Mouse (Mus musculus): ENCODE measurements around the gene Frmpd4. TPM values are rescaled to one million over a fixed set of nuclear protein-coding genes. Genes with fewer than 3 reads are reported as not detected.

Frmpd4 gene
- 10 to 100 TPM; 57.0 to 58.7 TPM for total RNA-seq (2021)
- long read RNA-seq, full-length matches to known transcripts = 9 of 23 reads
- long read RNA-seq, partial matches to known transcripts = 6 of 23 reads
- long read RNA-seq, other reads (novel, unspliced or antisense) = 8 of 23 reads

DNA sequence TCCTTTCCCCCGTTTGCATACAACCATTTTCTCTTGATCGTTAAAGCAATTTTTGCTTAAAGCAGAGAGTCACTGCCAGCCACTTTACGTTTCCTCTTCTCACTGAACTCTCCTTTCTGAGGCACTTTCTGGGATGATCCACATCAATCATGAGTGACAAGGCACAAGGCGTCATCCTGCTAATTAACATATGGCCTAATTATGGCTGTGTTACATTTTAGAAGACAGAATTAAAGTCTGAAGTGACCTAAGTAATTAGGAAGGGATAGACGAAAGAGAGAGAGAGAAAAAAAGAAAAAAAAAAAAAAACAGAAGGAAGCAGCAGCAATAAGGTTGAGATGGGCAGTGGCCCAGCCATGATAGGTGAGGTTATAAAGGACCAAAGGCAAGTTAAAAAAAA is at the start of gene Frmpd4:
Gene Frmpd4 (minus strand): TSS at position 101 of the 400 bp plus-strand sequence.
- no peak for DNase-seq (ENCODE audit: low spot score in 2 of 2)

DNA sequence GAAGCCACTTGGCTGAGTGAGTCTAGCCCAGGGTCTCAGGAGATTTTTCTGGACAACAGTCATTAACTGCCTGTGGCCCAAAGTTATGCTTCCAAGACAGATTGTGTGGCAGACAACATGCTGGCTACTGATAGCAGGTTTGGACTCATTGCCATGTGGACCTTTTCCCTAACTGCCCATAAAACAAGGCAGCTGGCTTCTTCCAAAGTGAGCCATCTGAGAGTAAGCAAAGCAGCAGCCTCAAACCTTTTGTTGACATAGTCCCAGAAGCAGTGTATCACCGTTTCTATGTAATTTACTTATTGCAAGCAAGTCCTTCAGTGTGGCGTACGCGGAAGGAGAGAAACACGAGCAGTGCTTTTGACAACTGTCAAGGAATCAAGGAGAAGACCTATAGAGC is 18.2 kb upstream of the Frmpd4 start:
- DNase-seq (ENCODE audit: low spot score in 2 of 2) = no peak

DNA sequence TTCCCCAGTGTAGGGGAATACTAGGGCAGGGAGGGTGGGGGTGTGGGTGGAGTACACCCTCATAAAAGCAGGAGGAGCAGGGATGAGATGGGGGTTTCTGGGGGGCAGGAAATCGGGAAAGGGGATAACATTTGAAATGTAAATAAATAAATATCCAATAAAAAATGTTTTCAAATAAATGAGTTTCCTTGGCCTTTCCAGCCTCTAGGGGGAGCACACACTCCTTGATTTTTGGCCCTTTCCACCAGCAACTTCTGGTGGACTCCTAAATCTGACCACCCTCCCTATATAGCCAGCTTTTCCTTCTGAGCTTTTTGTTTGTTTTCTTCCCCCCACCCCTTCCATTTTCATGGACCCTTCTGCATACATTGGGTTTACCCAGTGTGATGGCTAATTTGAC is 7.3 kb upstream of the Frmpd4 start:
- DNase-seq (ENCODE audit: low spot score in 2 of 2) = no peak

DNA sequence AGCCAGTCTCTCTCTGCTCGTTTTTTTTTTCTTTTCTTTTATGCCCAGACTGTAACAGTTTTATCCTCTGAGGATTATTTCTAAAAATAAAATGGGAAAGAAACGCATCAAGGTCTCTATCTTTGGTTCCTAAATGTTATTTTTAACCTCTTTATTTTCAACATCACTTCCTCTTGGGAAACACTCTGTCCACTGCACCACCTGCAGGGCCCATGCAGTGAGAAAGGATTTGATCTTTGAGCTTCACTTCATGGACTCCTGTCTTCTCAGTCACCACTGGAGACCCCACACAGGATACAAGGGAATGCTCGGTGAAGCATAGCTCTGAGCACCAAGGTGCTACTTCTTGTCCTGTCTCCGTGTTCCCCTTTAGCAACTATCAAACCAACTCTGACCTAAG is 5.2 kb downstream of the Frmpd4 start:
- DNase-seq (ENCODE audit: low spot score in 2 of 2) = no peak

GRCm38 (mm10) chrX:168569231-168569630 is 7.8 kb downstream of the Frmpd4 start:
- DNase-seq (ENCODE audit: low spot score in 2 of 2) = peak in 1 of 2 experiments; percentile 19

GRCm38 (mm10) chrX:168505254-168505653 is 71.8 kb downstream of the Frmpd4 start:
- no peak for DNase-seq (ENCODE audit: low spot score in 2 of 2)

GRCm38 (mm10) chrX:168455233-168455632 is 121.8 kb downstream of the Frmpd4 start:
- no peak for DNase-seq (ENCODE audit: low spot score in 2 of 2)

- no peak for DNase-seq (ENCODE audit: low spot score in 2 of 2)
These were observed 145.8 kb downstream of the Frmpd4 start for GRCm38 (mm10) chrX:168431206-168431605.

- peak; percentile 62 to 70 for DNase-seq (ENCODE audit: low spot score in 2 of 2)
These were observed 147.2 kb downstream of the Frmpd4 start for GRCm38 (mm10) chrX:168429814-168430213.

DNA sequence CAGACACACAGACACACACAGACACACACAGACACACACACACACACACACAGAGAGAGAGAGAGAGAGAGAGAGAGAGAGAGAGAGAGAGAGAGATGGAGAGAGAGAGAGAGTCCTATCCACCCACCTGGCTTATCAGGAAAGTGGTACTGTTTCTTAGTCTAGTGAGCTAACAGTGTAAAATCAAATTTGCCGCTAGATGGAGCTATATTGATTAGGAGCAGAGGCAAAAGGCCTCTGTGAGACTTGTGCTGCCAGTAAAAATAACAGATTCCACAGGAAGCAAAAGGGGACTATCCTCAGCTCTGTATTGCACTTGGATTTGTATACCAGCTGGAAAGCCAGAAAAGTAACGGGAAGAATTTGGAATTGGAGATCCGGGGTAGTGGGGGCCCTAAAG is 161.6 kb downstream of the Frmpd4 start:
- DNase-seq (ENCODE audit: low spot score in 2 of 2) = peak in 1 of 2 experiments; percentile 62

DNA sequence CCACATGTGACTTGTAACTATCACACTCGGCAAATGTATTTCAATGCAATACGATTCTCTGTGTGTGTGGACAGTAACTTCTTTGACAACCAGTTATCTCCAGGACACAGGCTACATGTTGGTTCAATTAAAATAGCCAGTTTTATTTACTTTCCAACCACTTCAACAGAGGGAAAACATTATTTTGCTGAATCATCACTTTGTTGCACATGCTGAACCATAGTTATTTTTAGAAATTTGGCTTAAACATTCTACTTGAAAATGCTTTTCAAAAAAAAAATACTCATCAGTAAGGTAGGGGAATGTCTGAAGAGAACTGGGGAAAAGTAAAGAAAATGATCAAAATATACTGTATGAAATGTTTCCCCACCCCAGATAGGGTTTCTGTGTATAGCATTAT is 173.5 kb downstream of the Frmpd4 start:
- no peak for DNase-seq (ENCODE audit: low spot score in 2 of 2)

DNA sequence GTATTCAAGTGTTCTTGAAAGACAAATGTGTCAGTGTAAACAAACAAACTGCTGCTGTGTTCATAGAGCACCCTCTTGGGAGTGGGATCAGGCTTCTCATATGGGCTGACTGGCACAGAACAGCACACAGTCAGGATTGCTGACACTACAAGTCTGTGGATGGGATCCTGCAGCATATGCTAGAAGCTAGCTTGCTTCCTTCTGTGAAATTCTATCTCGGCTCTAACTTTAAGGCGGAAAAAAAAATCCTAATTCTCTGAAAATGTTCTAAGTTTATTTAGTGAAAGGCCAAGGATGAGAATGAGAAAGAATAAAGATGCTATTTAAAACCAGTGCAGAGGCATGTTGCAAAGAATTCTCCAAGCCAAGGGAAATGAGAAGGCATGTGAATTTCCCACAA is 226.6 kb downstream of the Frmpd4 start:
- DNase-seq (ENCODE audit: low spot score in 2 of 2) = peak; percentile 3 to 11

GRCm38 (mm10) chrX:168349320-168350225 is 227.5 kb downstream of the Frmpd4 start:
- DNase-seq (ENCODE audit: low spot score in 2 of 2) = no peak

DNA sequence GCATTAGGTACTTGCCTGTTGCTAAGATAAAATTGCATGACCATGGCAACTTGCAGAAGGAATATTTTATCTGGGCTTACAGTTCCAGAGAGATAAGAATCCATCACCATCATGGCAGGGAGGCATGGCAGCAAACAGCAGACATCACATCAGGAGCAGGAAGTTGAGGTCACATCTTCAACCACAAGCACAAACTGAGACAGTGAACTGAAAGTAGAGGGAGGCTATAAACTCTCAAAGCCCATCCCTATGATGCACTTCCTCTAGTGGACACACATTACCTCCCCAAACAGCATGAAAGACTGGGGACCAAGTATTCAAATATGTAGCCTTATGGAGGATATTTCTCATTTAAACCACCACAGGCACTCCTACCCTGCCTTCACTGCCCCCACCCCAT is 238.8 kb downstream of the Frmpd4 start:
- no peak for DNase-seq (ENCODE audit: low spot score in 2 of 2)

DNA sequence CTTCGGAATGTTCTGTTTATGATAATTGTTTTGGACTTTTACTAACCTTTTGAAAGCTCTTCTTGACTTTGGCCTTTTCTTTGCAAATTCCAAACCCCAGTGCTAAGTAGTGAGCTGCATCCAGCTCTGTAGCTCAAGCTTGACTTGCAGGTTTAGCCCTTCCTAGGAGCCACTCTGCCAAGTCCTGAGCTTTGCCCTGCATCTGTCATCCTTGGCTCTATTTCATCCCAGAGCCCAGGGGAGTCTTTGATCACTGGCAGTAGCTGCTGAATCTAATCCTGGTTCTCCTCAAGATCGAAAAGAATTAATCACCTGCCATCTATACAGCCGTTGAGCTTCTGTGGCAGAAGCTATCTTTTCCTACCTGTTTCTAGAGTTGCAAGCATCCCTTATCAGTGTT is 251.9 kb downstream of the Frmpd4 start:
- no peak for DNase-seq (ENCODE audit: low spot score in 2 of 2)

- no peak for DNase-seq (ENCODE audit: low spot score in 2 of 2)
These were observed 264.9 kb downstream of the Frmpd4 start for GRCm38 (mm10) chrX:168312158-168312557.

- no peak for DNase-seq (ENCODE audit: low spot score in 2 of 2)
These were observed 266.9 kb downstream of the Frmpd4 start for GRCm38 (mm10) chrX:168310143-168310542.

- DNase-seq (ENCODE audit: low spot score in 2 of 2) = no peak
These were observed 284.5 kb downstream of the Frmpd4 start for GRCm38 (mm10) chrX:168292506-168292905.

GRCm38 (mm10) chrX:168207034-168207433 is 370.0 kb downstream of the Frmpd4 start:
- no peak for DNase-seq (ENCODE audit: low spot score in 2 of 2)

- DNase-seq (ENCODE audit: low spot score in 2 of 2) = peak; percentile 39 to 82
These were observed 385.1 kb downstream of the Frmpd4 start for GRCm38 (mm10) chrX:168191944-168192343.

DNA sequence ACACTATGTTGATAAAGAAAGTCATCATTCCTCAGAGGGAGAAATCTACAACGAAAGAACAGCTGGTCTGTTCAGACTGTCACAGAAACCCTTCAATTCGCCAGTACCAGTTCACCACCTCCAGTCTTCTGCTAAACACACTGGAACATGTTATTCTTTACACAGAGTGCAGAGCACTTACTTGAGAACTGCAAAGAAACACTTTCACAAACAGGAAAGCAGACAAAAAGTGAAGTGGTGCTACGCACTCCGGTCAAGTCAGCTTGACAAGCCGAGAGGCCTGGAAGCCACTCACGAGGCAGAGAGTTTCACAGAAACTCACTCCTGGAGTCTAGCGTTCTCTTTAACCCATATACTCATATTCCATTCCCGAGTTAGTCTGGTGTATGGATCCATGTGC is 387.5 kb downstream of the Frmpd4 start:
- DNase-seq (ENCODE audit: low spot score in 2 of 2) = peak in 1 of 2 experiments; percentile 9

- no peak for DNase-seq (ENCODE audit: low spot score in 2 of 2)
These were observed 414.0 kb downstream of the Frmpd4 start for GRCm38 (mm10) chrX:168163001-168163400.

GRCm38 (mm10) chrX:168158866-168159265 is 418.2 kb downstream of the Frmpd4 start:
- no peak for DNase-seq (ENCODE audit: low spot score in 2 of 2)
